Mouse (Mus musculus) heart, adult 18-20 months (tissue): ENCODE data around the gene Tfdp1. TPM values are rescaled to one million over a fixed set of nuclear protein-coding genes. Genes with fewer than 3 reads are reported as not detected.

Experiments
- DNase-seq, 2 experiments: peaks; one replicate each; pipeline ENCODE4 v3.0.0; 2021 to 2022; ENCODE audit warnings: mixed read lengths in 1 of 2
- total RNA-seq, 2 experiments: library from RNA; stranded (reverse); gene quantifications; 2 replicates each; pipeline ENCODE4 v1.2.3; 2021

Gene Tfdp1
- total RNA-seq, 2 experiments from 2014 or later = 35.2 to 38.1 TPM

- no peak for DNase-seq
Measured at GRCm38 (mm10) chr8:13420970-13421369, 82.4 kb downstream of the Tfdp1 start.

DNA sequence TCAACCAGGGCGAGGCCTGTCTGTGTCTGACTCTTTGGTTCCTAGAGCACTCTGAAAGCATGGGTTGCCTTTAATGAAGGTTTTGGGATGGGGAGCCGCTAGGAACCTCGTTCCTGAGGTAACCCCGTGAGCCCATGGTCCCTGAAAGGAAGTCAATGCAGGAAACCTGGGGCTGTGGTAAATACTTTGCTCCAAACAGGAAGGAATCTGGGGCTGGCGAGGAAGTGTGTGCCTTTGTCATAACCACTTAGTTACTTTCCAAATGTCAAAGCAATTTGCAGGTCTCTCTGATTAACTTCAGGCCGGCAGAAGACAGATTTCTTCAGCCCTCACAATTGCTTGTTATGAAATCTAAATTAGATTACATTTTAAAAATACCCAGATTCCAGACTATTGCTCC lies 88.8 kb downstream of the Tfdp1 start:
- DNase-seq = peak; percentile 23 to 71

Other genes starting within 250 kb of the Tfdp1 start
- 10 to 100 TPM; 10.4 to 10.6 TPM for gene Pcid2, start 233.3 kb upstream of the Tfdp1 start, total RNA-seq
- gene Cul4a, start 233.1 kb upstream of the Tfdp1 start, total RNA-seq = 10 to 100 TPM; 80.1 to 85.0 TPM
- 100 to 1,000 TPM; 405 to 445 TPM for gene Lamp1, start 179.6 kb upstream of the Tfdp1 start, total RNA-seq
- 1 to 10 TPM; 4.9 to 5.1 TPM for gene Grtp1, start 138.1 kb upstream of the Tfdp1 start, total RNA-seq
- gene Adprhl1, start 84.6 kb upstream of the Tfdp1 start, total RNA-seq = 100 to 1,000 TPM; 577 to 637 TPM
- gene Dcun1d2, start 50.6 kb upstream of the Tfdp1 start, total RNA-seq = 10 to 100 TPM; 64.4 to 68.7 TPM
- gene Tmco3, start 50.6 kb upstream of the Tfdp1 start, total RNA-seq = 10 to 100 TPM; 27.4 to 28.2 TPM
- under 1 TPM in 1 of 2 experiments, not detected in 1; 0.44 TPM for gene Atp4b, start 58.1 kb downstream of the Tfdp1 start, total RNA-seq
- gene Grk1, start 66.3 kb downstream of the Tfdp1 start, total RNA-seq = not detected
- gene Tmem255b, start 96.4 kb downstream of the Tfdp1 start, total RNA-seq = 1 to 10 TPM; 5.4 to 6.7 TPM
- gene Gas6, start 155.7 kb downstream of the Tfdp1 start, total RNA-seq = 100 to 1,000 TPM; 115 to 123 TPM
- not detected for gene 1700029H14Rik, start 223.7 kb downstream of the Tfdp1 start, total RNA-seq